Mouse (Mus musculus) heart, adult 8-10 months (tissue): ENCODE measurements at regions not wholly inside any gene's neighbourhood (a gene's known extent, or its start where the extent isn't known, plus 50 kb on each side); places are given as distances from the start of the nearest gene placed in this dataset.

Experiments used
- DNase-seq: peaks from one replicate; pipeline ENCODE4 v3.0.0; 2022; ENCODE audit warnings: low spot score

GRCm38 (mm10) chr11:44229996-44230395 lies 169.9 kb upstream of the Il12b start:
- DNase-seq, result peak; percentile 6

DNA sequence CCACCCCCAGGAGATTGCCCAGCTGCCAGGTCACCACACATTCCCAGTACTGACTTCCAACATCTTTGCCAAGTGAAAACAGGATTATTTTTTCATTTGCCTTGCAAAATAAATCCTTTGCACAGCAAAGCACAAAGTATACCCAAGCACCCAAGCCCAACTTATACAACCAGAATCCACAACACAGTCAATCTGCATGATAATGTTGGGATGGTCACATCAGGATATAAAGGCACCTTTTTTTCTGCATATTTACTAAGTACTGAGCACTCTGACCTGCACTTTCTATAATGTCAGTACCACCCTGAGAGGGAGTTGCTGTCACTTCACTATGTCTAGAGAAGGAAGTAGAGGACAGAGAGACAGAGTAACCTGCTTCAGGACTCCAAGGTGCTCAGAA lies 164.4 kb upstream of the Il12b start:
- no peak for DNase-seq

DNA sequence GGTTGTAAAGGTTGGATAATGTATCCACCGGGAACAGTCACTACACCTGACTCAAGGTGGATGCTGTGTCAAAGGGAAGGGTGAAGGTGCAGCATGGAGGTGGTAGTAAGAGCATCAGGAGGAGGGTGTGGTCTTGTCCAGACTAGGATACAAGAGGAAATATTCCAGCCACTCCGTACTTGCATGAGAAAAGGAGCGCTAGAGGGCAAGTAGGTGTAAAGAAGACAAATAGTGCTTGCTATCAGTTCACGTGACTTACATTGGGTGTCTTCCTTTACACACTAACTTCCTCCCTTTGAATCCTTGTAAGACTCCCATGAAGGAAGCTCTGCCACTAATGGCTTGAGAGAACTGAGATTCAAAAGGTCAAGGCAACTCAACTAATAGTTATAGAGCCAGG lies 161.8 kb upstream of the Il12b start:
- no peak for DNase-seq

- peak; percentile 36 for DNase-seq
These were observed 161.3 kb upstream of the Il12b start for GRCm38 (mm10) chr11:44238598-44238997.

- DNase-seq, result peak; percentile 73
These were observed 156.7 kb upstream of the Il12b start for GRCm38 (mm10) chr11:44243184-44243583.

DNA sequence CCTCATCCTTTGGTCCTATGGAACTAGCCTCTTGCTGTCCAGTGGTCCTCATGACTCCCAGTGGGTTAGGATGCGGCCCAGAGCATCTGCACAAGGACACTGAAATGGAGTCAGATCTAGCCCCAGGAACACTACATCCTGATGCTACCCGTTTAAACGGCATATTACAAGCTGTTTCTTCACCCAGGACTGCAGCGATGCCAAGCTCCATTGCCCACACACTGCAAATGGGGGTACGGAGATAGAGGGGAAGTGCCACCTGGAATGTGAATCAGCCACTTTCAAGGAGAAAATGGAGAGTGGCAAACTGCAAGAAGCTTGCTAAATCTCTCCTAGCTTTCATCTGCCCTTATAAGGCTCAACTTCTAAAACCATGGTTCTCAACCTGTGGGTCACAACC lies 148.0 kb upstream of the Il12b start:
- no peak for DNase-seq

- DNase-seq, result no peak
These were observed 139.3 kb upstream of the Il12b start for GRCm38 (mm10) chr11:44260376-44261111.

- no peak for DNase-seq
These were observed 138.2 kb upstream of the Il12b start for GRCm38 (mm10) chr11:44261657-44262056.

DNA sequence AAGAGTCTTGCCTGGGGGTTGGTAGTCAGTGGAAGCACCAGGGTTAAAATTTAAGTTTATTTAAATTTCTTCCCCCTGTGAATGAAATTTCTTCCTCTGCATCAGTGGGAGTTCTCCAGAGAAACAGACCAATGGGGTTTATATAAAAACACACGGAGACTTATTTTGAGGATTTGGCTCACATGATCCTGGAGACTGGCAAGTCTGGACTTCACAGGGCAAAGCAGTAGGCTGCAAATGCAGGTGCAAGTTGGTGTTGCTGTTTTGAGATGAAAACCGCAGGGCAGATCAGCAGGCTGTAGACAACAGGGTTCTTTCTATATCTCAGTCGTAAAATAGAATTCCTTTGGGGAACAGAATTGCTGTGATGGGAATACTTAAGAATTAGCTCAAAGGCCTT lies 137.3 kb upstream of the Il12b start:
- DNase-seq, result no peak

GRCm38 (mm10) chr11:44272268-44272667 lies 127.6 kb upstream of the Il12b start:
- no peak for DNase-seq

- no peak for DNase-seq
These were observed 121.2 kb upstream of the Il12b start for GRCm38 (mm10) chr11:44278521-44279208.

- no peak for DNase-seq
These were observed 113.9 kb upstream of the Il12b start for GRCm38 (mm10) chr11:44285961-44286360.

GRCm38 (mm10) chr11:44288825-44289224 lies 111.0 kb upstream of the Il12b start:
- DNase-seq, result no peak

DNA sequence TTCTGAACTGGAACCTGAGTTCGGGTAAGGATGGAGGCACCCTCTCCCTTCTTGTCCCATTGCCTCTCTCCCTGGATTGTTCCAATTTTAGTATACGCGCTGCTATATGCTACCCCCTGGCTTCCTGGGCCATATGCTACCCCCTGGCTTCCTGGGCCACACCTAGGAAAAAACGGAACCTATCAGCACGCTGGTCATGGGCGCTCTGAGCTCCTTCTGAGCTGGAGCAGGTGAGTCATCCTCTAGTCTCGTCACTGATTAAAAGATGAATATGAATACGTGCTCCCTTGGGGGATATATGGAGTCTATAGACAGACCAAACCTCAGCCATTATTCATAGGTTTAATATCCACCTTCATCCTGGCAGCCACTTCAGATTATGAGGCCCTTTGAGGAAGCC lies 96.1 kb upstream of the Il12b start:
- DNase-seq, result no peak

DNA sequence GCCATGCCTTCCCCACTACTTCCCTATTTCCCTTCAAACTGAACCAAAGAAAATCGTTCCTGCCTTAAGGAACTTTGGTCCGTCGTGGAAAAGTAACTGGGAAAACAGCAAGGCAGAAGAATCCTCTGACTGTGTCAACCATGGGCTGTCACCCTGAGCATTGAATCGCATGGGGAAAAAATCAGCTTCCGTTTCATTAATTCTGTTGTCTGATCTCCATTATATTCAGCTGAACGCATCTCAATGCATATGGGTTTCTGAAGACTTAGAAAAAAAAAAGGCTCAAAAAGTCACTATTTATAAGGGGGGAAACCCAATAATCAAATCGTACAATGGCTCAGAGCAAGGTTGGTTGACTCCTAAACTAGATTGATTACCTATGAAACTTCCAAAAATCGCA lies 83.8 kb upstream of the Il12b start:
- DNase-seq, result no peak

DNA sequence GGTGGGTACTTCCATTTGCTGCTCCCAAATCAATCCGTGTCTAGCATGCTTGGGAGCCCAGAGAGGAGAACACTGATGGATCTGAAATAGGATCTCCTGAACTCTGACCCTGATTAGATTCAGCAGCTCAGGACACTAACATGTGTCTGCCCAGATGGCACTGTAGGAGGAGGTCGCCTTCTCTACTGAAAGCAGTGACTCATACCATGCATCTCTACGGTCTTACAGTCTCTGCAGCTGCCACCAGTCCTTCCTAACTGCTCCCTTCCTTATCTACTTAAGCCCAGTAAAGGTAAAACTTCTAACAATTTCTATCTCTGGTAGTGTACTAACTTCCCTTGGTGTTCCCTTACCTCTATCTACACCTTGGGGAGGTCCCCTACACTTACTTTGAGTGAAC lies 80.7 kb upstream of the Il12b start:
- DNase-seq, result no peak

DNA sequence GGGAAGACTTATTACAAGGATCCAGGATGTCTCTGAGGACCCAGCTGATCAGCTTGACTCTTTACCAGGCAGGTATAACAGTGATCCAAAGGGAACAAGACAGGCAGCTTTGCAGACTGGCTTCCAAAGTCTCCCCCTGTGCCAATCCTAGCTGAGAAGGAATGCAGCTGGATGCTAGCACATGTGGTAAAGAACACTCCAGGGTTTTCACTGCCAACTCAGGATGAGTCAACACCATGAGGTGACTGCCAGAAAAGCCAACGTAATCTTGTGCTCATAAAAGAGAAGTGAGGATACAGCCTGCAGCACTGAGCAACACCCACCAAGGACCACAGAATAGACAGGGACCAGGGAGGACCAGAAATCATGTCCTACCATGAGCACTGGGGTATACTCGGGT lies 76.5 kb upstream of the Il12b start:
- peak; percentile 71 for DNase-seq

- no peak for DNase-seq
These were observed 74.8 kb upstream of the Il12b start for GRCm38 (mm10) chr11:44325066-44325465.

DNA sequence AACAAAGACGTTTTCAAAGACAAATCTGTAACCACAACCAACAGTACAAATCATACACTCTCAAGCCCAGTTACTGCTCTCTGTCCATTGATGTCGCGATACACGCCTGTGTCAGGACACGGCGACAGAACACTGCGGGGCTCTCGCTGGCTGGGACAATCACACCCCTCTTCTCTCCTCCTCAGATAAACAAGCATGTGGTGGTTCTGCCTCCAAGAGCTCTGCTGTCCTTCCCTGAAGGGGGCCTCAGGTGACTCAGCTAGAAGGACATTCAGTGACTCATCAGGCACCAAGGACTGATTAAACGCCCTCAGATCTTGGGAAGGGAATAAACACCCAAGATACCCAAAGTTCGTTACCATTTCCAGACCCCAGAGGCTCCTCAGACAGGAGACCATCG lies 74.3 kb upstream of the Il12b start:
- DNase-seq, result no peak

DNA sequence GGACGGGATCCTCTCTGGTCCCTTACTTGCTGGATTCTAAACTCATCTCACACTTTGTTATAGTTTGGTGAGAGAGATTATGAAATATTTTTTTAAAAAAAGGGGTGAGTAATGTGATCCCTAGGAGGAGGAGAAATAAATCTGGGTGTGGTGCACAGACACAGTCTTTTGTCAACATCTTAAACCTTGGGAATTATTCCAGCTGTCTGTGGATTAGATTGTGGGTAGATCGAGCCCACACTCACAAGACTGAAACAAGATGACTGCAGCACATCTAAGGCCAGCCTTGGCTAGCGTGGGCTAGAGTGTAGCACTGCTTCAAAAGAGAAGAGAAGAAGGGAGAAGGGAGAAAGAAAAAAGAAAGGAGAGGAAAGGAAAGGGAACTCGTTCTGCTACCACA lies 70.4 kb upstream of the Il12b start:
- DNase-seq, result no peak

- no peak for DNase-seq
These were observed 69.4 kb upstream of the Il12b start for GRCm38 (mm10) chr11:44330438-44330837.

- peak; percentile 61 for DNase-seq
These were observed 68.8 kb upstream of the Il12b start for GRCm38 (mm10) chr11:44330851-44331773.

DNA sequence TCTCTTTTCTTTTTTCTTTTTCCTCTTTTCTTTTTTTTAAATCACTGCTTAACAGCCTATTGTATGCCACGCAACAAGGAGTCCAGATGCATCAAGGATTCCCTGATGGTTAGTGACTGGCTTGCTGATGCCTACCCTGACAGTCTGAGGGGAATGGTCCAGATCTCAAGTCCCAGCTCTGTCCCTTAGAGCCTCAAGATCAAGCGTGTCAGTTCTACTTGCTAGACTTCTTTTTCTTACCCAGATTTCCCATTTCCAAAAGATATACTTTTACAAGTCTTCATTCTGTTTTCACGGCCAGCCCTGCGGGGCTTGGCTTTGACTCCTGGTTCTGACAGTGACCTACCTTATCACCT lies 68.1 kb upstream of the Il12b start:
- no peak for DNase-seq
